Mouse (Mus musculus) megakaryocyte, embryonic 14.5 days (primary cell): ENCODE measurements around the gene Rtn4rl1. TPM values are rescaled to one million over a fixed set of nuclear protein-coding genes. Genes with fewer than 3 reads are reported as not detected.
"Not testable (repeated sequence)": the region's sequence is repeated elsewhere in the genome, so short reads cannot be mapped to it uniquely, and the experiment has no call there.

Source experiments
- H3K27me3 ChIP-seq: replicated peaks from 2 replicates; pipeline ENCODE3; 2012; ENCODE audit warnings: inconsistent platforms
- H3K36me3 ChIP-seq: replicated peaks from 2 replicates; pipeline ENCODE3; 2012; ENCODE audit warnings: low read length, inconsistent platforms, mixed read lengths
- H3K4me1 ChIP-seq: 2 replicates; pipeline ENCODE4 v1.6.1; 2012; ENCODE audit warnings: inconsistent platforms
- H3K4me3 ChIP-seq: replicated peaks from 2 replicates; pipeline ENCODE3; 2012; ENCODE audit warnings: moderate library complexity, mild to moderate bottlenecking, inconsistent platforms
- H3K9me3 ChIP-seq: 2 replicates; pipeline ENCODE4 v1.6.1; 2012; ENCODE audit warnings: inconsistent platforms
- FLI1 ChIP-seq: IDR thresholded peaks from 2 replicates; pipeline ENCODE4 v1.6.1; 2012; ENCODE audit warnings: low read length, inconsistent platforms, mixed read lengths
- GATA1 ChIP-seq: IDR thresholded peaks from 3 replicates; pipeline ENCODE4 v1.6.1; 2012; ENCODE audit warnings: mixed read lengths, low read length, inconsistent platforms, borderline replicate concordance
- polyA plus RNA-seq: library from polyadenylated mRNA; stranded (reverse); fragments of >175 nt; gene quantifications from 2 replicates; pipeline ENCODE4 v1.2.3, GENCODE M21; 2012; ENCODE audit warnings: low replicate concordance; ENCODE audit not compliant: insufficient read depth

Rtn4rl1 gene
- polyA plus RNA-seq, 1 experiment, result 0.29 TPM

DNA sequence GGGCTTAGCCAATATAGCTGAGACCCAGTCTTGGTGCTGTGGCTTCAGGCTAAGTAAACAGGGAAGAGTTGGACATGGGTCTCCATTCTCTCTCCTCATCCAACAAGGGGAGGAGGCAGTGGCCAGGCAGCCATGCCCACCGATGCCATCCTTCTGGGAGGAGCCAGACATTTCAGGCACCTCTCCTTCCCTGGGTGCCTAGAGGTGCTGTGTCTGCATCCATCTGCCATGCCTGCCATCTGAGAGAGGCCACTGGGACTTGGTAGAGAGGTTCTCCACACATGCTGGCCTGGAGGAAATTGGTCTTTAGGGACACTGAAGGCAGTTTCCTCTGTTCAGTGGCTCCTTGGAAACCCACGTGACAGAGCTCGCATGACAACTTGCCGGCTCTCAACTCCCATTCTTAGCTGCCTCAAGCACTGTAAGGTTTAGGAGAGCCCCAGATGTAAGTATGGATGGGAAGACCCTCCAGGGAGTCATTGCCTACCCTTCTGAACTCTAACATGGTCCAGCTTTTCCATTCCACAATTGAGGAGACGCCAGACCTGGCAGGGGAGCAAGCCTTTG, 86.9 kb downstream of the Rtn4rl1 start:
- TF ChIP-seq GATA1 (no peak), FLI1 (no peak)
- H3K36me3 ChIP-seq, result no peaks in the 10 kb centered on the region
- H3K4me3 ChIP-seq, result no peak overlapping the region
- H3K27me3 ChIP-seq, result peaks cover 45% of the 10 kb centered on the region
- no peaks in the 10 kb centered on the region for H3K9me3 ChIP-seq
- peaks cover 40% of the 10 kb centered on the region for H3K4me1 ChIP-seq

DNA sequence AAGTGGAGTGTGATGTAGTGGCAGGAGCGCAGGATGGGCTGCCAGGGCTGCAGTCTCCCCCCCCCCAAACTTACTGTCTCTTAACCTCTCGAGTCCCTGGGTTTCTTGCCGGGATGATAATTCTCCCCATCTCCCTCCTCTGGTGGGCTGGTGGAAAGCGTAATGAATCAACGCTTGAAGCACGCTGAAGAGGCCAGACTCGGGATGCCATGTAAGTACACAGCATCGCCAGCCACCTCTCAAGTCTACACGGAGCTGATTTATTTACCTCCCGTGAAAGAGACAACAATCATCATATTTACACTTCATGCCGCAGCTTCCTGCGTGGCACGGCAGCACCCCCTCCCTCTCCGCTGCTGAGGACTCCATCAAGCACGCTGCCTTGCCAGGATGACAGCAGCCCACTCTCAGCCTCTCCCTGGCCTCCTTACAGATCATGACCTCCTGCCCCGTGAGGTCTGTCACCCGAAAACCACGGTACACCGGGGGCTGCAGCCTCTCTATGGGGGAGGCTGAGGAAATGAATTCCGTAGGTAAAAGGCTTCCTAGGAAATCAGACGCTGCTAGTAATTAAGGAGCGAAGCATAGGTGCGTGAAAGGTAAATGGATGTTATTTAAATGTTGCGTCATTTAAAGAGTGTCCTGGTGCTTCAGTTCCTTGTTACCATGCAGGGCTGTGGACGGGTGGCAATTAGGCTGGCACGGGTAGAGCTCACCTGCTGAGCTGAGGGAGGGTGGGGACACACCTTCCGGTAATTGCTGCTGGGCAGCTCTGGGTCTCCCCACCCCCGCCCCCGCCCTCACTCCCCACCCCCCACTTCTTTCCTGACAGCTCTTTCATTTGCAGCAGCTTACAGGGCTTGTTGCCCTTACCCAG, 88.0 kb downstream of the Rtn4rl1 start:
- peak overlapping the region; percentile 26 for H3K4me3 ChIP-seq
- no peaks in the 10 kb centered on the region for H3K9me3 ChIP-seq
- H3K36me3 ChIP-seq, result no peaks in the 10 kb centered on the region
- H3K27me3 ChIP-seq, result peaks cover 44% of the 10 kb centered on the region
- peaks cover 48% of the 10 kb centered on the region for H3K4me1 ChIP-seq
- TF ChIP-seq GATA1 (no peak), FLI1 (no peak)

DNA sequence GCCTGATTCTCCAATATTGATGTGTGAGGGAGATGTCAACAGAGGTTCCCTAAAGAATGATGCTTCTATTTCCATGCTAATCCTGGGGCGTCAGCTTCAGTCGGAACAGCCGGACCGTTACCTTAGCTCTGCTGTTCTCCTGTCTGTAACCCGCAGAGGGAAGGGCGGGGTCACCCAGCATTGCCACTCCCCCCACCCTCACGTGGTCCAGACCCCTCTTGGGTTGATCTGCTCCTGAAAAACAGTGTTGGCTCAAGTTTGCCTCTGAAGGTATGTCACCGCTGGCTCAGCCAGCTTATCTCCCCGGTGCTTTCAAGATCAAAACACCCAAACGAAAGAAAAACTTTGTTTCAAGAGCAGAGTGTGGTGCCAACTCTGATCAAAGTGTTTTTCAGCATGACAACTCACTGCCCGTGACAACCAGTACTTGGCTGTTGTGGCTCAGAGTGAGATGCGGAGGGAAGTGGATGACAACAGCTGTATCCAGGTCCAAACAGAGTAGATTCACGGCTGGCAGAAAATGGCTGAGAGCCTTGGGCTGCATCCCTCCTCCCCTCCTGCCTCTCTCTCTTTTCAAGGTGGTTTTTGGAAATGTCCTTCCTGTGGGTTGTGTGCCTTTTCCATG, 89.0 kb downstream of the Rtn4rl1 start:
- Histone ChIP-seq H3K4me1 (peaks cover 48% of the 10 kb centered on the region), H3K36me3 (no peaks in the 10 kb centered on the region), H3K27me3 (peaks cover 52% of the 10 kb centered on the region), H3K9me3 (no peaks in the 10 kb centered on the region), H3K4me3 (peak overlapping the region; percentile 36)
- TF ChIP-seq GATA1 (no peak), FLI1 (no peak)

DNA sequence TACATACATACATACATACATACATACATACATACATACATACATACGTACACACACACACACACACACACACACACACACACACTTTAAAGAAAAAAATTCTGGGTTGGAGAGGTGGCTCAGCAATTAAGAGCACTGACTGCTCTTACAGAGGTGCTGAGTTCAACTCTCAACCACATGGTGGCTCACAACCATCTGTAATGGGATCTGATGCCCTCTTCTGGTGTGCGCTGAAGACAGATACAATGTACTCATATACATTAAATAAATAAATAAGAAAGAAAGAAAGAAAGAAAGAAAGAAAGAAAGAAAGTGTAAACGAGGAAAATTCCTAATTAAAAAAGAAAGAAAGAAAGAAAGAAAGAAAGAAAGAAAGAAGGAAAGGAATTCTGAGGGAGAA, 90.2 kb downstream of the Rtn4rl1 start:
- not testable (repeated sequence) for H3K9me3 ChIP-seq, H3K36me3 ChIP-seq, H3K4me3 ChIP-seq
- Histone ChIP-seq H3K4me1 (peaks cover 48% of the 10 kb centered on the region), H3K27me3 (peaks cover 59% of the 10 kb centered on the region)

DNA sequence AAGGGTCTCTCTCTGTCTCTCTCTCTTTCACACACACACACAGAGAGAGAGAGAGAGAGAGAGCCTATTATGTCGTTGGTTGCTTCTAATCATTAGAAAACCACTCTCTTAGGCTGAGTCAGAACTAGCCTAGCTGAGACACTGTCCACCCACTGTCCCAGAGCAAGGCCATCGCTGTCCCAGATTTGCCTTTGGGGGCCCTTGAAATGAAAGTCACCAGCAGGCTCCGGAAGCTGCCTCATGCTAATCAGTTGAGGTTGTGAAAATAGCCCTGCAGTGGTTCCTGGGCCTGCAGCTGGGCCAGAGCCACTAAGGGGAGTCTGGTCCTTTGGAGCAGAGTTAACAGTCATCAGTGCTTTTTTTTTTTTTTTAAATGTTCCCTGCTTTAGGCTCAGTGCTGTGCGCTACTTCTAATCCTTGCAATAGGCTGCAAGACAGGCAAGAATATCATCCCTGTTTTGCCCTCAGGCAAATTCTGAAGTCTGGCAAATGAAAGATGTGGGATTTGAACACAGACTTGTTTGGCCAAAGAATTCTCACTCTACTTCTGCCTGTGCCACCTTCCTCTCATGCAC, 92.4 kb downstream of the Rtn4rl1 start:
- Histone ChIP-seq H3K4me3 (no peak overlapping the region), H3K9me3 (no peaks in the 10 kb centered on the region), H3K27me3 (peaks cover 55% of the 10 kb centered on the region), H3K4me1 (peaks cover 28% of the 10 kb centered on the region), H3K36me3 (no peaks in the 10 kb centered on the region)
- TF ChIP-seq FLI1 (no peak), GATA1 (no peak)

DNA sequence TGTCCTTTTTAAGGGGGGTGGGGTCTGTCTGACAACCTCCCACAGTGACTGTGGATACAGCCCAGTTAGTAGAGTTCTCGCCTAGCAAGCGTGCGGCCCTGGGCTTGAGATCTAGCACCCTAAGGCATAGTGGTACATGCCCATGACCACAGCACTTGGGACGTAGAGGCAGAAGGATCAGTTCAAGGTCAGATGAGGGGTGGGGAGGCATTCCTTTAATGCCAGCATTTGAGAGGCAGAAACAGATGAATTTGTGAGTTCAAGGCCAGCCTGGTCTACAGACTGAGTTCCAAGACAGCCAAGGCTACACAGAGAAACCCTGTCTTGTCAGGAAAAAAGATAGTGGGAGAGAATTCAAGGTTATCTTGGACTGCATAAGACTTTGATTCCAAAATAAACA, 93.3 kb downstream of the Rtn4rl1 start:
- no peak overlapping the region for H3K4me3 ChIP-seq
- H3K27me3 ChIP-seq, result peaks cover 54% of the 10 kb centered on the region
- peaks cover 22% of the 10 kb centered on the region for H3K4me1 ChIP-seq
- H3K9me3 ChIP-seq, result no peaks in the 10 kb centered on the region
- TF ChIP-seq FLI1 (no peak), GATA1 (no peak)
- no peaks in the 10 kb centered on the region for H3K36me3 ChIP-seq

DNA sequence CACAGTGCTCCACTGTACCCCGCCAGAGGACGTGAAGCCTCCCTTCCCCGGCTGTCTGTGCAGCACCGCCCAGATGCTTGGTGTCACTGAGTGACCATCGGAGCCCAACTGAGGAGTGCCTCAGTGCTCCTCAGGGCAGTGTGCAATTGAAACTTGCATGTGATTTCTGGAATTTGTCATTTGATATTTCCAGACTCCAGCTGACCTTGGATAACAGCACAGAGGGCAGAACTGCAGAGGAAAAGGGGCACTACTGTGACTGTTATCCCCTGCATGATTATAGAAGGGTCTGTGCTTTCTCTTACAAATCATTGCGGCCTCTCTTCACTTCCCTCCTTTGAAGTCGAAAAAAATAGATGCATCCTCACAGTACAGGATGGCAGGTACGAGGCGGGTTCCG, 94.4 kb downstream of the Rtn4rl1 start:
- no peak for TF ChIP-seq GATA1
- TF ChIP-seq FLI1, result no peak
- Histone ChIP-seq H3K4me3 (no peak overlapping the region), H3K27me3 (peaks cover 55% of the 10 kb centered on the region), H3K9me3 (no peaks in the 10 kb centered on the region), H3K4me1 (peaks cover 18% of the 10 kb centered on the region), H3K36me3 (no peaks in the 10 kb centered on the region)

DNA sequence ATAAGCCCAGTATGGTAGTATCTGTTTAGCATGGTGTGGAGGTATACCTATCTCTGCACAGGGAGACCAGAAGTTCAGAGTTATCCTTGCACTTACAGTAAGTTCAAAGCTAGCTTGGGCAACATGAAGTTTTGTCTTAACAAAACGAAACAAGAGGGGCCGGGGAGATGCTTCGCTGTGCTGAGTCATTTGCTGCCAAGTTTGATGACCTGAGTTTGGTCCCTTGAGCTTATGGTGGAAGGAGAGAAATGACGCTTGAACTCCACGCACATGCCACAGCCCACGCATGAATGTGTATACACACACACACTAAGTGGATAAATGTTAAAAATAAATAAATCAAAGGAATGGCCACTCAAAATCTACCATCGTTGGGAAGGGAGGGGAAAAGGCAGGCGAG, 94.9 kb downstream of the Rtn4rl1 start:
- Histone ChIP-seq H3K4me3 (no peak overlapping the region), H3K27me3 (peaks cover 54% of the 10 kb centered on the region), H3K36me3 (no peaks in the 10 kb centered on the region), H3K4me1 (peaks cover 12% of the 10 kb centered on the region), H3K9me3 (no peaks in the 10 kb centered on the region)
- TF ChIP-seq GATA1 (no peak), FLI1 (no peak)

DNA sequence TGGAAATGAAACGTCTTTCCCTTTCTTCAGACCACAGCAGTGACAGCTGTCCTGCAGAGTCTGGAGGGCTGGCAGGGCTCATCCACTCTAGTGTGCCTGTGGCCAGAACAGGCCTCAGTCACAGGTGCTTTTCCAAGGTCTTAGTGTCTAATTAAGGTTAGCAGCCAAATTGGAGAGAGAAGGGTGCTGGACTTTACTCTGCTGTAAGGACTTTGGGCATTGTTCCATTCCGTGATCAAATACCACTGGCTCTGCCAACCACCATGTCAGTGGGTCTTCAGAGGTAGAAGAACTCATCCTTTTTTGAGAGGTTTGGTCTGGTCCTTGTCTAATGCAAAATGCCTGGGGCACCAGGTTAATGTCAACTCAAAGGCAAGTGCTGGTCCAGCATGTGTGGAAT, 95.5 kb downstream of the Rtn4rl1 start:
- Histone ChIP-seq H3K27me3 (peaks cover 59% of the 10 kb centered on the region), H3K36me3 (no peaks in the 10 kb centered on the region), H3K9me3 (no peaks in the 10 kb centered on the region), H3K4me3 (no peak overlapping the region), H3K4me1 (peaks cover 15% of the 10 kb centered on the region)
- TF ChIP-seq GATA1 (no peak), FLI1 (no peak)

DNA sequence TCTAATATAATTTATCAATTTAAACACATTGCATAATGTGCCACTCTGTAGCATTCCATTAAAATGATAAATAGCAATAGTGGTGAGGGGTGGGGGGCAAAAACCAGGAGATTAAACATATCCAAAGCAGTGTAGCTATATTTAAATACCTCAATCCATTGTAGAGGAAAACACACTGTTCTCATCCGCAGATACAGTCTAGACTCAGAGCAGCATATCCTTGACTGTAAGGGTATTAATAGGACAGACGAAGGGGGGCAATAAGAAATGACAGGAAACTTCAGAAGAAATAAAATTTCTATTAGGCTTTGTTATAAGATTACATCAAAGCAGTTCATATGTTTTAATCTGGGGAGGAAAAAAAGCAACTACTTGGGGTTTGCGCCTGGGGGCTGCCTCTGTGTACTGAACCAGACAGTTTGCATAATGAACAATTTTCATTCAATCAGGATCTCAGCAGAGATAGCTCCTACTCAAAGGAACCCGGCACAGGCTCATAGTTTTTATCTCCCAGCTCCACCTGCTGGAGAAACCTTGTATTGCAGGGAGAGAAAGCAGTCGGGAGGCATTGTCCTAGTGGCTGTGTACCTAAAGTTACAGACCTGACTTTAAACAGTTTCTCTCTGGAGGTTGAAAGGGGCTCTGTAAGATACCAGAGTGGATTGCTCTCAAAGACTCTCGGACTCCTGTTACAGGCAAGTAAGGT, 97.1 kb downstream of the Rtn4rl1 start:
- Histone ChIP-seq H3K4me3 (no peak overlapping the region), H3K9me3 (no peaks in the 10 kb centered on the region), H3K36me3 (no peaks in the 10 kb centered on the region), H3K4me1 (peaks cover 23% of the 10 kb centered on the region), H3K27me3 (peaks cover 52% of the 10 kb centered on the region)
- TF ChIP-seq GATA1 (no peak), FLI1 (no peak)
